7 mouse cellular contexts compared by ENCODE assay signal in the genomic region with DNA sequence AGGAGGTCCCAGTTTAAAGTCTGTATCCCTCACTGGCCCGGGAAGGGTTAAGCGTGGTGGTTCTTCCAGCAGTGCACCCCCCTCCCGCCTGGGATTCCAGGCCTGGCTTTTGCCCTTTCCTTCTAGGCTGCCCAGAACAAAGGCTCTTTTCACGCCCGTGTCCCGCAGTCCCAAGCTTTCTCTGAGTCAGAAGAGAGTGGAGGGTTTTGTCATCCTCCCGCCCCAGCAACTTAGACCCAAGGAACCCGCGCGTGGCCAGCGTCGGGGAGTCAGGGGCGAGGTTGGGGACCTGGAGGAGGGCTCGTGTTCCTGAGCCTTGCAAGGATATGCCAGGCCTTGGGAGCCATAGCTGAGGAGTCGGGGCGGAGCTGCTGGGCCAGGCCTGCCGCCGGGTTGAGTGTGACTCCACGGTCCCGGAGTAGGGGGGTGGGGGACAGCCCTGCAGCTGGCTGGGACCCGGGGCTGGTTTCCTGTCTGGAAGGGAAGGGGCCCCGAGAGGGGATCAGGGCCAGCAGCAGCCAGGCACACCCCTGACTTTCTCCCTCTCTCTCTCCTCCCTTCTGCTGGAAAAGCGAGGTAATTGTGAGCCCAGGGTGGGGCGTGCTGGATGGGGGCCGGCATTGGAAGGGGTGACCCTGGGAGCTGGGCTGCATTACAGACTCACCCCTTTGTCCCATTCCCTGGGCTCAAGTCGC. TPM values are rescaled to one million over a fixed set of nuclear protein-coding genes. Genes with fewer than 3 reads are reported as not detected.
DNase-seq lines count a peak whose midpoint lies in the region; ATAC-seq and TF ChIP-seq lines count a peak whose summit lies in the region.

No protein-coding gene starts in this region.

- peaks cover 77% of the 10 kb centered on the region for H3K27me3 ChIP-seq in E14TG2a.4 (ENCODE audit: insufficient read depth, low read length)
- peaks cover 5% of the 10 kb centered on the region; the same call in 1 of the 2 replicates for H3K27me3 ChIP-seq in forebrain, embryonic 15.5 days
- H3K27me3 ChIP-seq in hindbrain, embryonic 13.5 days: peaks cover 25% of the 10 kb centered on the region
- peaks cover 20% of the 10 kb centered on the region for H3K27me3 ChIP-seq in liver, embryonic 11.5 days (replicated peaks; ENCODE audit: control insufficient read depth, insufficient read depth, low read length)

- DNase-seq in adrenal gland, adult 18-20 months (ENCODE audit: low spot score in 2 of 2): peak; percentile 61 to 65
- peak; percentile 80 for DNase-seq in liver, embryonic 11.5 days (ENCODE audit: low spot score)
- DNase-seq in neural tube, embryonic 10.5 days (ENCODE audit: extremely low spot score, low spot score): peak; percentile 89
- DNase-seq in urinary bladder, postnatal 4 days (ENCODE audit: low spot score in 2 of 2): peak; percentile 78

- peak overlapping the region; percentile 69 for H3K4me3 ChIP-seq in E14TG2a.4 (replicated peaks; ENCODE audit: low read length)
- peak overlapping the region; percentile 35 for H3K4me3 ChIP-seq in forebrain, embryonic 15.5 days
- peak overlapping the region; percentile 43 for H3K4me3 ChIP-seq in hindbrain, embryonic 13.5 days
- H3K4me3 ChIP-seq in liver, embryonic 11.5 days (ENCODE audit: low read depth, low read length): peak overlapping the region; percentile 63

- peak overlapping the region; percentile 64 for H3K27ac ChIP-seq in forebrain, embryonic 15.5 days (replicated peaks)
- H3K27ac ChIP-seq in hindbrain, embryonic 13.5 days: peak overlapping the region; percentile 94
- peak overlapping the region; percentile 97 for H3K27ac ChIP-seq in liver, embryonic 11.5 days (ENCODE audit: low read depth, low read length)

- H3K9ac ChIP-seq in forebrain, embryonic 15.5 days (replicated peaks): peak overlapping the region; percentile 46
- H3K9ac ChIP-seq in hindbrain, embryonic 13.5 days: peak overlapping the region; percentile 76
- peak overlapping the region; percentile 86 for H3K9ac ChIP-seq in liver, embryonic 11.5 days (ENCODE audit: low read depth, low read length)

- peak overlapping the region; percentile 47 for H3K4me2 ChIP-seq in forebrain, embryonic 15.5 days (replicated peaks)
- peak overlapping the region; percentile 62 for H3K4me2 ChIP-seq in hindbrain, embryonic 13.5 days
- peak overlapping the region; percentile 86 for H3K4me2 ChIP-seq in liver, embryonic 11.5 days

- peak; percentile 67 for ATAC-seq in forebrain, embryonic 15.5 days (replicated peaks)
- ATAC-seq in hindbrain, embryonic 13.5 days (ENCODE audit: low FRiP score): peak; percentile 74
- peak; percentile 50 for ATAC-seq in liver, embryonic 11.5 days (replicated peaks; ENCODE audit: low FRiP score)

- peaks cover 5% of the 10 kb centered on the region; the same call in 1 of the 2 replicates for H3K9me3 ChIP-seq in E14TG2a.4 (ENCODE audit: low read length)
- no peaks in the 10 kb centered on the region for H3K9me3 ChIP-seq in forebrain, embryonic 15.5 days
- no peaks in the 10 kb centered on the region for H3K9me3 ChIP-seq in hindbrain, embryonic 13.5 days
- H3K9me3 ChIP-seq in liver, embryonic 11.5 days (ENCODE audit: control insufficient read depth, low read length): no peaks in the 10 kb centered on the region

- H3K4me1 ChIP-seq in E14TG2a.4 (replicated peaks; ENCODE audit: low read depth, low read length): peaks cover 48% of the 10 kb centered on the region
- H3K4me1 ChIP-seq in forebrain, embryonic 15.5 days: peaks cover 22% of the 10 kb centered on the region
- peaks cover 46% of the 10 kb centered on the region for H3K4me1 ChIP-seq in hindbrain, embryonic 13.5 days (replicated peaks)
- peaks cover 33% of the 10 kb centered on the region for H3K4me1 ChIP-seq in liver, embryonic 11.5 days (replicated peaks; ENCODE audit: control insufficient read depth, insufficient read depth, low read length)

- no peaks in the 10 kb centered on the region for H3K36me3 ChIP-seq in E14TG2a.4 (ENCODE audit: insufficient read depth, low read length)
- no peaks in the 10 kb centered on the region for H3K36me3 ChIP-seq in forebrain, embryonic 15.5 days
- no peaks in the 10 kb centered on the region for H3K36me3 ChIP-seq in hindbrain, embryonic 13.5 days
- no peaks in the 10 kb centered on the region; the same call in 1 of the 2 replicates for H3K36me3 ChIP-seq in liver, embryonic 11.5 days (ENCODE audit: control insufficient read depth, insufficient read depth, low read length)

- 2% methylated on average over 26 of the region's 26 CpGs for WGBS in forebrain, embryonic 15.5 days
- under 1% methylated on average over 24 of the region's 26 CpGs for WGBS in hindbrain, embryonic 13.5 days
- WGBS in liver, embryonic 11.5 days: 4% methylated on average over 24 of the region's 26 CpGs

- no peak for TF ChIP-seq CTCF in E14TG2a.4 (conservative IDR thresholded peaks at IDR 0.05; ENCODE audit: low read length)

RNA-seq across cellular contexts. Expression of a gene that starts 1.8 kb away (rescaled TPM):
- total RNA-seq in adrenal gland, adult 18-20 months (2021): 1 to 10 TPM; 4.7 to 6.6 TPM
- 6.1 and 7.0 TPM in 2 replicates for polyA plus RNA-seq in forebrain, embryonic 15.5 days (2015; fragmentation: Nextera tagmentation; extraction: Ambion mirVana)
- 15.9 and 16.6 TPM in 2 replicates for polyA plus RNA-seq in hindbrain, embryonic 13.5 days (2015; fragmentation: Nextera tagmentation; extraction: Ambion mirVana)
- polyA plus RNA-seq in liver, embryonic 11.5 days (2014; fragmentation: Nextera tagmentation; extraction: Ambion mirVana): 14.7 and 15.4 TPM in 2 replicates

RNA-seq across cellular contexts. Expression of a gene that starts 11.8 kb away (rescaled TPM):
- 10 to 100 TPM; 20.1 to 20.7 TPM for total RNA-seq in adrenal gland, adult 18-20 months (2021)
- 15.6 and 16.5 TPM in 2 replicates for polyA plus RNA-seq in forebrain, embryonic 15.5 days (2015; fragmentation: Nextera tagmentation; extraction: Ambion mirVana)
- 13.4 and 14.1 TPM in 2 replicates for polyA plus RNA-seq in hindbrain, embryonic 13.5 days (2015; fragmentation: Nextera tagmentation; extraction: Ambion mirVana)
- 15.8 and 17.6 TPM in 2 replicates for polyA plus RNA-seq in liver, embryonic 11.5 days (2014; fragmentation: Nextera tagmentation; extraction: Ambion mirVana)

RNA-seq across cellular contexts. Expression of a gene that starts 15.7 kb away (rescaled TPM):
- 10 to 100 TPM; 84.3 to 89.0 TPM for total RNA-seq in adrenal gland, adult 18-20 months (2021)
- 229 and 231 TPM in 2 replicates for polyA plus RNA-seq in forebrain, embryonic 15.5 days (2015; fragmentation: Nextera tagmentation; extraction: Ambion mirVana)
- 216 and 227 TPM in 2 replicates for polyA plus RNA-seq in hindbrain, embryonic 13.5 days (2015; fragmentation: Nextera tagmentation; extraction: Ambion mirVana)
- 45.1 and 50.3 TPM in 2 replicates for polyA plus RNA-seq in liver, embryonic 11.5 days (2014; fragmentation: Nextera tagmentation; extraction: Ambion mirVana)

RNA-seq across cellular contexts. Expression of a gene that starts 19.2 kb away (rescaled TPM):
- 1 to 10 TPM; 1.9 to 3.6 TPM for total RNA-seq in adrenal gland, adult 18-20 months (2021)
- polyA plus RNA-seq in forebrain, embryonic 15.5 days (2015; fragmentation: Nextera tagmentation; extraction: Ambion mirVana): 18.3 and 18.6 TPM in 2 replicates
- polyA plus RNA-seq in hindbrain, embryonic 13.5 days (2015; fragmentation: Nextera tagmentation; extraction: Ambion mirVana): 15.2 and 15.5 TPM in 2 replicates
- polyA plus RNA-seq in liver, embryonic 11.5 days (2014; fragmentation: Nextera tagmentation; extraction: Ambion mirVana): 2.3 and 4.3 TPM in 2 replicates

RNA-seq across cellular contexts. Expression of a gene that starts 19.2 kb away (rescaled TPM):
- total RNA-seq in adrenal gland, adult 18-20 months (2021): 1 to 10 TPM; 1.1 to 1.4 TPM
- 5.2 and 6.9 TPM in 2 replicates for polyA plus RNA-seq in forebrain, embryonic 15.5 days (2015; fragmentation: Nextera tagmentation; extraction: Ambion mirVana)
- polyA plus RNA-seq in hindbrain, embryonic 13.5 days (2015; fragmentation: Nextera tagmentation; extraction: Ambion mirVana): 4.3 and 6.0 TPM in 2 replicates
- 0.08 and 0.12 TPM in 2 replicates for polyA plus RNA-seq in liver, embryonic 11.5 days (2014; fragmentation: Nextera tagmentation; extraction: Ambion mirVana)

Comparison
In these comparisons a context has a peak if more than half of its experiments do, and no peak if none do; other contexts are left out.
1. Peak in every context shown above with its lines: DNase-seq, ATAC-seq, H3K4me3 ChIP-seq and H3K27ac ChIP-seq.